Mouse (Mus musculus): Measurements from ENCODE around the gene Trim29. TPM values are rescaled to one million over a fixed set of nuclear protein-coding genes. Genes with fewer than 3 reads are reported as not detected.

Gene Trim29
- polyA plus RNA-seq, 1 experiment from 2014 or later: 0.50 TPM

Other genes with a start within 250 kb of the Trim29 start
- gene Arhgef12, start 203.6 kb upstream of the Trim29 start, polyA plus RNA-seq (2014; fragmentation: Nextera tagmentation; extraction: Ambion mirVana): 17.1 and 29.1 TPM in 2 replicates
- gene Tmem136, start 194.3 kb upstream of the Trim29 start, polyA plus RNA-seq (2014; fragmentation: Nextera tagmentation; extraction: Ambion mirVana): 6.1 and 9.7 TPM in 2 replicates
- 0.11 TPM in 1 of 2 replicates, not detected in the other for gene Pou2f3, start 100.5 kb upstream of the Trim29 start, polyA plus RNA-seq (2014; fragmentation: Nextera tagmentation; extraction: Ambion mirVana)
- gene Oaf, start 70.9 kb upstream of the Trim29 start, polyA plus RNA-seq (2014; fragmentation: Nextera tagmentation; extraction: Ambion mirVana): 88.5 and 88.9 TPM in 2 replicates

All from kidney, embryonic 14.5 days (tissue).